Mouse (Mus musculus): ENCODE data around the gene Cyb5b.

DNA sequence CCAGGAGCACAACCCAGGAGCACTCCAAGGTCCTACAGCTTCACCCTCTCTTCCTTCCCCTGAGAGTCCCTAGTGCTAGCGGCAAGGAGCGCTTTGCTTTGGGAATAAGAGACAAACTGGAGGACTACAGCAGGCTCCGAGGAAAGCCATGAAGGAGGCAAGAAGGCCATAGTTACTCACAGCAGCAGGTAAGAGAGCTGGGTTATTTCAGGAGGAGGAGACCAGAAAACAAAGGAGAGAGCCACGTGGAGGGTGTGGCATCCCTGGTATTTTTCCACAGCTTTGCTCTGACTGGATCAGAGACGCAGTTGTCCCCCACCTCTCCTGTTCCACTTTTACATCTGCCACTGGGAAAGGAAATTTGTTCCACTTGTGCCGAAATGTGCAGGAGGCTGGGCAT lies 16.6 kb upstream of the Cyb5b start:
- TF ChIP-seq CTCF (IDR thresholded peaks at IDR 0.05; ENCODE audit: low read depth) = no peak
- TF ChIP-seq EP300 (IDR thresholded peaks at IDR 0.05; ENCODE audit: low read depth) = no peak

All from heart, postnatal 0 days (tissue).